Mouse (Mus musculus) limb, embryonic 11.5 days (tissue): ENCODE data around the gene Aldoart2. TPM values are rescaled to one million over a fixed set of nuclear protein-coding genes. Genes with fewer than 3 reads are reported as not detected.
"Not testable (repeated sequence)": the region's sequence is repeated elsewhere in the genome, so short reads cannot be mapped to it uniquely, and the experiment has no call there.

ENCODE experiments used
- ATAC-seq: fragments of 200-750 bp; cut with Nextera tagmentation; 2 replicates; pipeline ENCODE4 v1.8.0; 2017; ENCODE audit warnings: low read depth; ENCODE audit not compliant: insufficient number of reproducible peaks, low FRiP score, low TSS enrichment
- DNase-seq: peaks from one replicate; pipeline ENCODE4 v3.0.0-alpha.2; 2015; ENCODE audit warnings: low spot score
- H3K27ac ChIP-seq: fragments of 300-500 bp; sonication (generic); replicated peaks from 2 replicates; pipeline ENCODE4 v1.5.1; 2014; ENCODE audit warnings: low read depth, mild to moderate bottlenecking, low read length
- H3K27me3 ChIP-seq: fragments of 300-500 bp; sonication (generic); 2 replicates; pipeline ENCODE4 v1.6.1; 2014; ENCODE audit warnings: mild to moderate bottlenecking, low read length, mixed read lengths; ENCODE audit not compliant: control insufficient read depth, insufficient read depth
- H3K36me3 ChIP-seq: fragments of 300-500 bp; sonication (generic); 2 replicates; pipeline ENCODE4 v1.6.1; 2014; ENCODE audit warnings: mild to moderate bottlenecking, low read length, moderate library complexity, mixed read lengths; ENCODE audit not compliant: control insufficient read depth, insufficient read depth
- H3K4me1 ChIP-seq: fragments of 300-500 bp; sonication (generic); 2 replicates; pipeline ENCODE4 v1.6.1; 2014; ENCODE audit warnings: low read length, mixed read lengths; ENCODE audit not compliant: control insufficient read depth, insufficient read depth
- H3K4me2 ChIP-seq: fragments of 300-500 bp; sonication (generic); 2 replicates; pipeline ENCODE4 v1.6.1; 2014; ENCODE audit warnings: low read depth, mild to moderate bottlenecking, moderate library complexity; ENCODE audit not compliant: severe bottlenecking
- H3K4me3 ChIP-seq: fragments of 300-500 bp; sonication (generic); 2 replicates; pipeline ENCODE4 v1.5.1; 2014; ENCODE audit warnings: low read depth, low read length
- H3K9ac ChIP-seq: fragments of 300-500 bp; sonication (generic); 2 replicates; pipeline ENCODE4 v1.6.1; 2014; ENCODE audit warnings: mild to moderate bottlenecking, low read length
- H3K9me3 ChIP-seq: fragments of 300-500 bp; sonication (generic); 2 replicates; pipeline ENCODE4 v1.6.1; 2016; ENCODE audit warnings: low read length; ENCODE audit not compliant: control insufficient read depth
- WGBS: fragments of 180-500 bp; shearing (Covaris S2); extraction: QIAGEN DNeasy Blood & Tissue Kit; methylation state at CpG from one replicate; pipeline ENCODE4 v1.1.7; 2014; 5-methylcytosine and 5-hydroxymethylcytosine counted together
- polyA plus RNA-seq: library from polyadenylated mRNA; unstranded; fragments of >200 nt; fragmentation: Nextera tagmentation; extraction: Ambion mirVana; gene quantifications from 2 replicates; pipeline ENCODE4 v1.2.1, GENCODE M21; 2014

Aldoart2 gene
- not detected in 2 replicates for polyA plus RNA-seq

DNA sequence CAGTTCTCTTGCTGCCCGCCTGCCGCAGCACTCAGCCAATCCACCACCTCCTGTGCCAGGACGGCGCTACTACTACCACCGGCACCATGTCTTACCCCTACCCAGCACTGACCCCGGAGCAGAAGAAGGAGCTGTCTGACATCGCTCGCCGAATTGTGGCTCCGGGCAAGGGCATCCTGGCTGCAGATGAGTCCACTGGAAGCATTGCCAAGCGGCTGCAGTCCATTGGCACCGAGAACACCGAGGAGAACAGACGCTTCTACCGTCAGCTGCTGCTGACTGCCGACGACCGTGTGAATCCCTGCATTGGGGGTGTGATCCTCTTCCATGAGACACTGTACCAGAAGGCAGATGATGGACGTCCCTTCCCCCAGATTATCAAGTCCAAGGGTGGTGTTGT lies at the start of gene Aldoart2:
Aldoart2 (plus strand) TSS at position 34 of the 400 bp plus-strand sequence.
- Histone ChIP-seq H3K27me3 (no peaks in the 10 kb centered on the region), H3K27ac (no peak within 1 kb of the TSS), H3K4me3 (no peak within 1 kb of the TSS), H3K36me3 (no peaks in the 10 kb centered on the region), H3K9ac (no peak within 1 kb of the TSS), H3K4me2 (no peak within 1 kb of the TSS), H3K9me3 (no peaks in the 10 kb centered on the region), H3K4me1 (no peaks in the 10 kb centered on the region)
- DNase-seq: no peak
- no peak for ATAC-seq
- WGBS: 95% methylated on average over 19 of the region's 19 CpGs

DNA sequence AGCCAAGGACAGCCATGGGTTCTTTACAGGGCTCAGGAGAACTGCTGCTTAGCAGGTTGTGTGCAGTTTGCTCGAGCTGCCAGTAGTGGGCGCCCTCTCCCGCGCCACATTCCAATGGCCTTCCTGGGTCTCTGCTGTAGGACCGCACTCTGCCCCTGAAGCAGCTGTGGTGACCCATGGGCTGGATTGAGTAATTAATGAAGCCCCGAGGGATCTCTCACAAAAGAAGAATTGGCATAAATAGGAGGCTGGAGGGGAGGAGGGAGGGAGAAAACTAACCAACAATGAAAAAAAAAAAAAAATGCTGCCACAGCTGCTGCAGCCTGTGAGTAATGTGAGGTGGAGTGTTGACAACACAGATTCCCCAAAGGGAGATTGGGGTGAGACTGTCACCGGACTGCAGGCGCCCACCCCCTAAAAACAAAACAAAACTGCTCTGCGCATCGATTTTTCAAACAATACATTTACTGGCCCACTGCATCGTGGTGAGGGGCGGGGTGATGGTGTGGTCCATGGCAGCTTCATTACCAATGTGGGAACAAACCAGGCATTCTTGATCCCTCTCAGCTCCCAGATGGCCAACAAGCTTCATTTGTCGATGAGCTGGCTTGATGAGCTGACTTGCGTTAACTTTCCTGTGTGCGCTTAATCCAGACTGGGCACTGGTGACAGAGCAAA lies 46.8 kb upstream of the Aldoart2 start:
- Histone ChIP-seq H3K4me1 (no peaks in the 10 kb centered on the region), H3K9me3 (no peaks in the 10 kb centered on the region), H3K27ac (no peak overlapping the region), H3K27me3 (no peaks in the 10 kb centered on the region), H3K4me2 (no peak overlapping the region), H3K36me3 (no peaks in the 10 kb centered on the region), H3K9ac (no peak overlapping the region), H3K4me3 (no peak overlapping the region)
- WGBS: 54% methylated on average over 15 of the region's 15 CpGs
- peak; percentile 62 for DNase-seq
- ATAC-seq: no peak

DNA sequence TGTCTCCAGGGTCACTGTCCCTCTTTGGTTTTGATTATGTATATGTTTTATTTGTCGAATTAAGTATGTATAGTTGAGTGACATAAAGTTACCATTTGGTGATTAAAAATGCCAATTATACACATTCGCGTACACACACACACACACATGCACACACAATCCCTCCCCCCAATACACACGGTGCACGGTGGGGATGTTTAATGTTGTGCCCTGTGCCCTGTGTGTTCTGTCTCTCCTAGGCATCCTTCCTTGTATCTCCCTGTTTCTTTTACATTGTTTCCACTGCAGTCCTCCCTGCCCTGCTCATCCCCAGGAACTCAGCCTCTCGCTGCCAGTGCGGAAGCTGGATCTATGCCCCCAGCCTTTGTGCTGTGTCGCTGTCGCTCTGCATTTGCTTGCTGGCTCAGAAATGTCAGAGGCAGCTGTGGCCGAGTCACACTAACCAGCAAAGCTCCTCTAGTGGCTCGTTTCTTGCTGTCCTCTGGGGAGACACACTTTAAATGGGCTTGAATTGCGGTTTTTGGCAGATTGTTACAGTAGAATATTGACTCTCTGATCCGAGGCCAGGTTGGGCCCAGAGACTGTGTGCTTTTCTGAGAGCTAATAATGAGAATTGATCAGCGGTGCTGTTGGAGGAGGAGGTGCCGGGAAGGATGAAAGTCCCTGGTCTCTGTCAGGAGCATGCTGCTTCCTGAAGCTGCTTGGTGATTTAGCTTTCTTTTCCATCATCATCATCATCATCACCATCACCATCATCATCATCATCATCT lies 37.9 kb upstream of the Aldoart2 start:
- H3K4me3 ChIP-seq: no peak overlapping the region
- H3K27ac ChIP-seq: no peak overlapping the region
- no peaks in the 10 kb centered on the region for H3K9me3 ChIP-seq
- ATAC-seq: no peak
- WGBS: 69% methylated on average over 15 of the region's 15 CpGs
- no peak for DNase-seq
- H3K27me3 ChIP-seq: no peaks in the 10 kb centered on the region
- H3K4me2 ChIP-seq: no peak overlapping the region
- H3K9ac ChIP-seq: no peak overlapping the region
- H3K36me3 ChIP-seq: no peaks in the 10 kb centered on the region
- H3K4me1 ChIP-seq: no peaks in the 10 kb centered on the region

DNA sequence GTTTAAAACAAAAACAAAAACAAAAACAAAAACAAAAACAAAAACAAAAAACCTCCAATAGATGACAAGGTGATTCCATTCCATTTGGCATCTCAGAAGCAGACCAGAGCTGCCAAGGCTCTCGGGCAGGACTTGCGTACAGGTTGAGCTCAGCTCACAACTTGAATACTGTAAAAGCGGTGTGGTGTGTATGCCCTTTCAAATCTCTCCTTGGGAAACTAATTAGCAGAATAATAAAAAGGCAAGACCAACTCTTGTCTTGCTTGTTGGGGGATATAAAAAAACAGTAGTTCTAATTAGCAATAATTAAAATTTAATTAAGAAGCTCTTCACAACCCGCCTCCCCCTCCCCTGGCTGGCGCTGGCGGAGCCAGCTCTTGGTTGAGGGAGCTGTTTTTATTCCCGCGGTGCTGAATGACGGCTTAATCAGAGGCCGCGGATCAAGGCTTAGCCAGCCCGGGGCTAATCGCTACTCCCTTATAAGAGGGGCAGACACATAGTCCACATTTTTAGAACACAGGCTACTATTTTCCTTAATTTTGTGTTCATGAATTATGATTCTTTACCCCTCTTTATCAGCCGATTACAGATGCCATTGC lies 28.4 kb upstream of the Aldoart2 start:
- Histone ChIP-seq H3K9me3 (no peaks in the 10 kb centered on the region), H3K4me2 (no peak overlapping the region), H3K27ac (no peak overlapping the region), H3K36me3 (no peaks in the 10 kb centered on the region), H3K4me3 (no peak overlapping the region), H3K4me1 (no peaks in the 10 kb centered on the region), H3K27me3 (peaks cover 5% of the 10 kb centered on the region; the same call in 1 of the 2 replicates), H3K9ac (no peak overlapping the region)
- WGBS: 7% methylated on average over 14 of the region's 14 CpGs
- DNase-seq (peak; percentile 75), ATAC-seq (no peak)

DNA sequence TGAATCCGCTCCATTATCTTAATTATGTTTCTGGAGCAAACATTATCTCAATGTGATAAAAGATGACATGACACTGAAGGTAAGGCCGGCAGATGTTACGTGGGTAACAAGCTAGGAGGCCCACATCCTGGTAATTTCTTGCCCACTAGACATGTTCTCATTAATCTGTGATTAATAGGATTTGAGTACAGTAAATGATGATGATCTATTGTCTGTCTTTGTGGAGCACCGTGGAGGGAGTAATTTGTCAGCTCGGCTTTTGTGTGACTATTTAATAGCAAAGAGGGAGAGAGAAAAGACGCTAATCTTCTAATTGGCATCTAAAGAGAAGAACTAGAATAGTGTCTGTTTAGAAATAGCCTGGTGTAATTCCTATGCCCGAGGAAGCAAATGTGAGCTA lies 27.3 kb upstream of the Aldoart2 start:
- ATAC-seq: no peak
- H3K27ac ChIP-seq: no peak overlapping the region
- peaks cover 5% of the 10 kb centered on the region; the same call in 1 of the 2 replicates for H3K27me3 ChIP-seq
- H3K9me3 ChIP-seq: no peaks in the 10 kb centered on the region
- no peak for DNase-seq
- no peaks in the 10 kb centered on the region for H3K36me3 ChIP-seq
- WGBS: 71% methylated on average over 7 of the region's 7 CpGs
- H3K4me2 ChIP-seq: no peak overlapping the region
- H3K4me1 ChIP-seq: no peaks in the 10 kb centered on the region
- no peak overlapping the region for H3K4me3 ChIP-seq
- H3K9ac ChIP-seq: no peak overlapping the region

DNA sequence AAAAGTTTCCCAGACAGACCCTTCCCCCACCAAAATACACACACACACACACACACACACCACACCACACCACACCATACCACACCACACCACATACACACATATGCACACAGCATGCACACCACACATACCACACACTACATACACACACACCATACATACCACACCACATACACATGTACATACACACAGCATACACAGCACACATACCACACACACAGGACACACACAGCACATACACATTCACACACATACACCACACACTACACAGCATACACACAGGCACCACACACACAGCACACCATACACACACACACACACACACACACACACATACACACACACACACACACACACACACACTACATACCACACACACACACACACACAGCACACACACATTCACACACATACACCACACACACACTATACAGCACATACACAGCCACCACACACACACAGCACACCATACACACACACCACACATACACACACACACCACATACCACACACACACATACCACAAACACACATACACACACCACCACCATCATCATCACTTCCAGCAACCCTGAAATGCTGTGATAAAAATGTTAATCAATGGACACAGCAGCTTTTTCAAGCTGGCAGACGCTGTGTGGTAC lies 26.6 kb upstream of the Aldoart2 start:
- Histone ChIP-seq H3K27ac (no peak overlapping the region), H3K4me1 (no peaks in the 10 kb centered on the region), H3K4me3 (no peak overlapping the region), H3K4me2 (no peak overlapping the region), H3K9ac (no peak overlapping the region), H3K9me3 (no peaks in the 10 kb centered on the region), H3K36me3 (no peaks in the 10 kb centered on the region), H3K27me3 (peaks cover 5% of the 10 kb centered on the region; the same call in 1 of the 2 replicates)
- 0 out of 2 replicates have a peak, but pooled peaks have one; percentile 39 for ATAC-seq
- 78% methylated on average over 1 of the region's 1 CpGs for WGBS
- DNase-seq: no peak

DNA sequence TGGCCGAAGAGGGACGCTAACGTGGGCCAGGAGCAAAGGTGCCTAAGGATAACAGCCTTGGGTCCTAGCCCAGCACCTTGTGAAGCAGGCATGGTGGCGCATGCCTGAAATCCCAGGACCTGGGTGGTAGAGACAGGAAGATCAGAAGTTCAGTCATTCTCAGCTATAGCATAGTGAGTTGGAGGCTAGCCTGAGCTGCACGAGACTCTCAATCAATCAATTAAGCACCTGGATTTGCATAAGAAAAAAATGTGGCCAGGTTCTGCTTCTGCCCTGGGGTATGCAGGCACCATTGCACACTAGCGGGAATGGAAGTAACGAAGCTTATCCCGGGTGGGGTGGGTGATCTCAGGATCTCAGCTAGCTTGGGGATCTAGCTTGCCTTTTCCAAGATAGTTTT lies 25.9 kb upstream of the Aldoart2 start:
- Histone ChIP-seq H3K27ac (no peak overlapping the region), H3K9me3 (no peaks in the 10 kb centered on the region), H3K4me1 (no peaks in the 10 kb centered on the region), H3K27me3 (peaks cover 5% of the 10 kb centered on the region; the same call in 1 of the 2 replicates), H3K9ac (no peak overlapping the region), H3K36me3 (no peaks in the 10 kb centered on the region), H3K4me3 (no peak overlapping the region), H3K4me2 (no peak overlapping the region)
- DNase-seq: no peak
- no peak for ATAC-seq
- WGBS: 60% methylated on average over 8 of the region's 8 CpGs

DNA sequence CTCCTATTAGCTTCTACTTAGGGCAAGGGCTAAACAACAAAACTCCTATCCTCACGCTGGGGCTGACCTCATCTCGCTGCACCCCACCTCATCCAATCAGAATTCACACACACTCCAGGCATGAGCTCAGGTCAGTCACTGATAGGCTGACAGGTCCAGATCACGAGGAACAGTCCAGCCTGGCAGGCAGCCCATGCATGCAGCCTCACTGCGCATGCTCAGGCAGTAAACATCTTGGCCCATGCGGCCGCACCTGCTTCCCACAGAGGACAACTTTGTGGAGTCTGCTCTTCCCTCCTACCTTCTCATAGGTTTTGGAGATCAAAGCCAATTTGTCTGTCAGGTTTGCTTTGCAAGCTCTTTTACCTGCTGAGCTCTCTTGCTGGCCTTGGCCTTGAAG lies 10.1 kb upstream of the Aldoart2 start:
- WGBS: 80% methylated on average over 6 of the region's 6 CpGs
- not testable (repeated sequence) for H3K4me3 ChIP-seq, DNase-seq, H3K27ac ChIP-seq, H3K4me2 ChIP-seq, H3K36me3 ChIP-seq, H3K9me3 ChIP-seq, H3K9ac ChIP-seq, H3K27me3 ChIP-seq, H3K4me1 ChIP-seq, ATAC-seq
